9 mouse cellular contexts compared by ENCODE assay signal in genomic region chr3:143949026-143949637, GRCm38 (mm10).
A peak's percentile ranks its signal among the peaks of the same experiment; 100 is the strongest.
DNase-seq lines count a peak whose midpoint lies in the region; ATAC-seq and TF ChIP-seq lines count a peak whose summit lies in the region.
"Had no signal": no experiment of that assay in that cellular context is flagged by ENCODE, and none has a peak within 500 bp of the region (broad histone marks: within the 10 kb centered on the region; RNA-seq: fewer than 3 reads in every experiment).

No protein-coding gene starts in this region.

- H3K4me2 ChIP-seq in embryonic facial prominence, embryonic 11.5 days (ENCODE audit: low read depth, low read length), result no peak overlapping the region
- H3K4me2 ChIP-seq: embryonic facial prominence, embryonic 13.5 days had no signal

- H3K4me3 ChIP-seq in layer of hippocampus, adult 2 months, result no peak overlapping the region
- H3K4me3 ChIP-seq in embryonic facial prominence, embryonic 11.5 days (ENCODE audit: low read depth, low read length), result no peak overlapping the region
- H3K4me3 ChIP-seq in left cerebral cortex, adult 2 months, result no peak overlapping the region
- H3K4me3 ChIP-seq: embryonic facial prominence, embryonic 13.5 days had no signal

- no peak overlapping the region for H3K27ac ChIP-seq in layer of hippocampus, adult 2 months
- no peak overlapping the region for H3K27ac ChIP-seq in embryonic facial prominence, embryonic 11.5 days (replicated peaks; ENCODE audit: low read depth, low read length)
- no peak overlapping the region for H3K27ac ChIP-seq in left cerebral cortex, adult 2 months
- H3K27ac ChIP-seq: embryonic facial prominence, embryonic 13.5 days had no signal

- TF ChIP-seq CTCF in layer of hippocampus, adult 2 months (conservative IDR thresholded peaks at IDR 0.05), result peak; percentile 35; the same call in 1 of the 2 replicates
- TF ChIP-seq CTCF in left cerebral cortex, adult 2 months (IDR thresholded peaks at IDR 0.05), result no peak; the same call in 1 of the 2 replicates

- DNase-seq in layer of hippocampus, adult 2 months (ENCODE audit: low spot score in 2 of 2), result no peak
- no peak for DNase-seq in layer of hippocampus, postnatal 10 days (ENCODE audit: low spot score in 2 of 2)
- peak; percentile 65 for DNase-seq in adrenal gland, postnatal 14 days
- DNase-seq in embryonic facial prominence, embryonic 11.5 days (ENCODE audit: low spot score), result no peak
- DNase-seq in lung, postnatal 36 days, result peak; percentile 76
- no peak for DNase-seq in left cerebral cortex, adult 2 months (ENCODE audit: extremely low spot score in 1 of 2, low spot score in 2 of 2)
- no peak for DNase-seq in heart, postnatal 25 days (ENCODE audit: low spot score)

- WGBS in embryonic facial prominence, embryonic 11.5 days, result 49% methylated on average over 11 of the region's 11 CpGs

- no peaks in the 10 kb centered on the region for H3K27me3 ChIP-seq in embryonic facial prominence, embryonic 11.5 days (ENCODE audit: control insufficient read depth, insufficient read depth, low read length)
- H3K27me3 ChIP-seq: embryonic facial prominence, embryonic 13.5 days had no signal

- no peaks in the 10 kb centered on the region for H3K4me1 ChIP-seq in embryonic facial prominence, embryonic 11.5 days (ENCODE audit: control insufficient read depth, insufficient read depth, low read length)

- H3K9me3 ChIP-seq in embryonic facial prominence, embryonic 11.5 days (replicated peaks; ENCODE audit: control insufficient read depth, low read length), result no peaks in the 10 kb centered on the region
- H3K9me3 ChIP-seq: embryonic facial prominence, embryonic 13.5 days had no signal

- no peaks in the 10 kb centered on the region for H3K36me3 ChIP-seq in embryonic facial prominence, embryonic 11.5 days (replicated peaks; ENCODE audit: control insufficient read depth, insufficient read depth, low read depth, low read length)
- H3K36me3 ChIP-seq: embryonic facial prominence, embryonic 13.5 days had no signal

- intact Hi-C loops in left cerebral cortex, adult 2 months (cut with DNase I), result no loop called here
- intact Hi-C loops in heart, postnatal 25 days (cut with DNase I), result no loop called here

- peak; percentile 56 for ATAC-seq in embryonic facial prominence, embryonic 11.5 days (replicated peaks; ENCODE audit: insufficient number of reproducible peaks, low FRiP score, low TSS enrichment, low read depth)
- no peak for ATAC-seq in erythroid progenitor cell, adult 5-6 weeks (replicated peaks; ENCODE audit: low FRiP score, poor library complexity, severe bottlenecking)

- H3K9ac ChIP-seq in embryonic facial prominence, embryonic 11.5 days (replicated peaks; ENCODE audit: low read length), result no peak overlapping the region
- H3K9ac ChIP-seq: embryonic facial prominence, embryonic 13.5 days had no signal

Comparison
In these comparisons a context has a peak if more than half of its experiments do, and no peak if none do; other contexts are left out.
1. DNase-seq: peak in adrenal gland, postnatal 14 days (single experiment) and lung, postnatal 36 days (single experiment); none in layer of hippocampus, adult 2 months (0 of 2), layer of hippocampus, postnatal 10 days (0 of 2), embryonic facial prominence, embryonic 11.5 days (single experiment), left cerebral cortex, adult 2 months (0 of 2) and heart, postnatal 25 days (single experiment).